Mouse (Mus musculus): ENCODE measurements around the gene Strap. TPM values are rescaled to one million over a fixed set of nuclear protein-coding genes. Genes with fewer than 3 reads are reported as not detected.
A peak's percentile ranks its signal among the peaks of the same experiment; 100 is the strongest.

The Strap gene
- total RNA-seq, 2 experiments from 2014 or later, result 117 to 119 TPM

- DNase-seq (ENCODE audit: low spot score in 2 of 2), result no peak
These were observed 12.5 kb upstream of the Strap start for GRCm38 (mm10) chr6:137722220-137722931.

GRCm38 (mm10) chr6:137723898-137724297 lies 11.0 kb upstream of the Strap start:
- DNase-seq (ENCODE audit: low spot score in 2 of 2), result peak; percentile 28 to 74

GRCm38 (mm10) chr6:137734460-137734845 lies 425 bp upstream of the Strap start:
- DNase-seq (ENCODE audit: low spot score in 2 of 2), result no peak

GRCm38 (mm10) chr6:137735671-137736238 lies 877 bp downstream of the Strap start:
- no peak for DNase-seq (ENCODE audit: low spot score in 2 of 2)

- no peak for DNase-seq (ENCODE audit: low spot score in 2 of 2)
These were observed 6.1 kb downstream of the Strap start for GRCm38 (mm10) chr6:137740972-137741371.

- DNase-seq (ENCODE audit: low spot score in 2 of 2), result no peak
These were observed 9.8 kb downstream of the Strap start for GRCm38 (mm10) chr6:137744700-137745099.

GRCm38 (mm10) chr6:137747174-137747928 lies 12.5 kb downstream of the Strap start:
- no peak for DNase-seq (ENCODE audit: low spot score in 2 of 2)

- no peak for DNase-seq (ENCODE audit: low spot score in 2 of 2)
These were observed 16.8 kb downstream of the Strap start for GRCm38 (mm10) chr6:137751551-137752274.

- no peak for DNase-seq (ENCODE audit: low spot score in 2 of 2)
These were observed 17.4 kb downstream of the Strap start for GRCm38 (mm10) chr6:137752275-137752655.

GRCm38 (mm10) chr6:137754056-137754856 lies 19.4 kb downstream of the Strap start, which contains the start of gene Dera:
Gene Dera, plus strand, starts transcription at chr6:137754546.
- DNase-seq (ENCODE audit: low spot score in 2 of 2), result peak; percentile 31 to 49

GRCm38 (mm10) chr6:137754857-137755232 lies 20.0 kb downstream of the Strap start:
- DNase-seq (ENCODE audit: low spot score in 2 of 2), result no peak

- peak in 1 of 2 experiments; percentile 60 for DNase-seq (ENCODE audit: low spot score in 2 of 2)
These were observed 21.4 kb downstream of the Strap start for GRCm38 (mm10) chr6:137756310-137756709.

GRCm38 (mm10) chr6:137757891-137758290 lies 23.0 kb downstream of the Strap start:
- DNase-seq (ENCODE audit: low spot score in 2 of 2), result no peak

GRCm38 (mm10) chr6:137759681-137760080 lies 24.8 kb downstream of the Strap start:
- DNase-seq (ENCODE audit: low spot score in 2 of 2), result no peak

GRCm38 (mm10) chr6:137760966-137761365 lies 26.1 kb downstream of the Strap start:
- peak; percentile 22 to 55 for DNase-seq (ENCODE audit: low spot score in 2 of 2)

- DNase-seq (ENCODE audit: low spot score in 2 of 2), result no peak
These were observed 29.8 kb downstream of the Strap start for GRCm38 (mm10) chr6:137764572-137765210.

GRCm38 (mm10) chr6:137766177-137766576 lies 31.3 kb downstream of the Strap start:
- no peak for DNase-seq (ENCODE audit: low spot score in 2 of 2)

- DNase-seq (ENCODE audit: low spot score in 2 of 2), result no peak
These were observed 36.9 kb downstream of the Strap start for GRCm38 (mm10) chr6:137771621-137772250.

GRCm38 (mm10) chr6:137772918-137773636 lies 38.2 kb downstream of the Strap start:
- no peak for DNase-seq (ENCODE audit: low spot score in 2 of 2)

Measured in layer of hippocampus, adult 18-20 months (tissue).